Mouse (Mus musculus) cerebellum, postnatal 10 days (tissue): ENCODE measurements around the gene Mcm10.

Experiments
- DNase-seq, 2 experiments: peaks; one replicate each; pipeline ENCODE4 v3.0.0; 2021; ENCODE audit warnings: mixed read lengths in 2 of 2

The Mcm10 gene

DNA sequence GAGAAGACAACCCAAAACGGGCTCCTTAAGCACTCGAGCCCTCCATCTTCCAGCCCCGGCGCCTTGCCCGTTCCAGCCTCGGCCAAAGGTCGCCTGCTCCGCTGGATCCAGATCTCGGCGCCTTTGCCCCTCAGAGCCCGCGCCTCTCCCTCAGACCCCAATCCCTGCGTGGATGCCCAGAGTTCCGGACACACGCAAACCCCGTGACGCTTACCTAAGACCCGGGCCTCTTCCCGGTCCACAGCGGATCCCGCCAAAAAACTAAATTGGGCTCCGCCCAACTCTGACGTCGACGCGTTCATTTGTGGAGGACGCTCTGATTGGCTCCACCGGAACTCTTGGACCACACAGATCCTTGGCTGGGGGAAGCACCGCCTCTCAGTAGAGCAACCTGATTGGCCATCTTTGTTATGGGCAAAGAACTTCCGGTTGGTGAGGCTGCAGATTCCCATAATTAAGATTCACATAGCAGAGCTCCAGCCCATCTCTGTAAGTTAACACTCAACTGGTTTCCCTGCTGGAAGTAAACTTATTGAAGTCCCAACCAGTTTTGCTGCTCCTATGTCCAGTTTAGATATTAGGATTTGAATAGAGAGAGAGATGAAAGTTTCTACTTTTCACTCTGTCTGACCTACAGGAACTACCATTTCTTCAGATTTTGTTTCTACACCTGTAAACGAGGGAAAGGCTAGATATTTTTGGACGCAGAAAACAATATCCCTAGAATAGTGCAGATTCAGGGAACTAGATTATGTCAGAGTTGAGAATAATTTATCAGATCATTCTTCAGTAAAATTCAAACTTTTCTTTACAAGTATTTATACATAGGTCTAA is at the start of gene Mcm10:
Gene Mcm10, minus strand, starts transcription at position 301 of the 834 bp plus-strand sequence.
- DNase-seq, result peak; percentile 97 to 98

DNA sequence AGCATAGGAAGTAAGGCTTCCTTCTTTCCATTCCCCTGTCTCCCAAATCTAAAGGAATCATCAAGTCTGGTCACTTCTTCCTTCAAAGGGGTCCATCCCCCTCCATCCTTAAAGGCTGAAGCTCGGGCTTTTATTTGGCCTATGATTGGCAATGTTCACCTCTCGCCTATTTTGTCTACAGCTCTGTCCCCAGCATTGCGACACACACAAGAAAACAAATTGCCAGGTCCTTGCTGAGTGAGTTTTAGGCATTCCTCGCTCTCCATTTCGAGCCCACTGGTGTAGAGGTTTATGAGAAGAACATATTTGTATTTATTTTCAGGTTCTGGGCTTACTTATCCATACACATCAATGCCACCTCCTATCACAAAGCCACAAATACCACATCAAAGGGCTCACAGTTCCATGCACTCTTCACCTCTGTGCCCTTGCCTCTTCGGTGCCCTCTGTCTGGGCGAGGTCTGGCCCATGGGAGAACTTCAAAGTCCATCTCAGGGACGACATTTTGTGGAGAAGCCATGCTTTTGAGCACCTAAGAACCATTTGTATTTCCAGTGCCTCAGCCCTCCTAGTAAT is 48.6 kb upstream of the Mcm10 start:
- DNase-seq, result no peak

DNA sequence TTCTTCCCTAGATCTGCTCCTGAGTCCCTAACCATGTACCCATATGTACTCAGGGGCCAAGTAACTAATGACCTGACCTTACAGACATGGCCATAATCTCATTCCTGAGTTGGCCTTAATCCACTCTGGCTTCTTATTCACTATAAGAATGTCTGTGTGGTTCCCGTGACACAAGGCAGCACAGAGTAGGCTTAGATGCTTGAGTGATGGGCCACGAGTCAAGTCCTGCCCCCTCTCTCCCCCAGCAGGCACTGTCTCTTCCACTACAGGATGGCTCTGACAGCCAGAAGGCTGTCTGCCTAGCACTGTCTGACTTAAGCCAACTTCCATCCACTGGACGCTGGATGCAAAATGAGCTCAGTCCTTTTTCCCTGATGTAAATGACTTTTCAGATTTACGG is 47.4 kb upstream of the Mcm10 start:
- peak; percentile 66 to 76 for DNase-seq

DNA sequence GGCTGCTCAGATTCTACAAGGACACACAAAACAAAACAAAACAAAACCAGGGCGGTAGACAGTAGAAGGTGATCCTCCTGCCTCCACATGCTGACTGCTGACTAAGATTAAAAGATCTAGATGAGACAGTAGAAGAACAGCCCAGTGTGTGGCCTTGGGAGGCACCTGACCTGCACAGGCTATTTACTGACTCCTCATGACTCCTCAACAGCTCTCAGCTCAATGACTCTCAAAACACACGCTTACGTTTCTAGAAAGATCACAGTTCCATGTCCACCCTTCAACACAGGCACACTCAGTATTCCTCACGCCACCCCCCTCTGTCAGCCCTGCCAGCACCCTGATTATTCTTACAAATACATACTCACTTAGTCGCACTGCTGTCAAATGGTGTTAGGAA is 45.8 kb upstream of the Mcm10 start:
- no peak for DNase-seq

DNA sequence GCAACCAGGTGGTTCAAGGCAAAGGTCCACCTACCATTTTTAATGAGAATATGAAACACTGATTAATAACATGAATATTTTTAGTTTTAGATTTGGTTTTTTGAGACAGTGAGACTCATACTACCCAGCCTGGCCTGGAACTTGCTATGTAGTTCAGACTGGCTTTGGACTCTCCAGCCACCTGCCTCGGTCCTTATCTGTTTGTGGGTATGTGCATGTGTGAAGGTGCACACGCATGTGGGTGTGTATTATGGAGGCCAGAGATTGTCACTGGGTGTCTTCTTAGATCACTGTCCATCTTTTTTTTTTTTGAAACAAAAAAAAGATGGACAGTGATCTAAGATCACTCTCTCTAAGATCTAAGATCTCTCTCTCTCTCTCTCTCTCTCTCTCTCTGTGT is 38.0 kb upstream of the Mcm10 start:
- DNase-seq, result no peak

DNA sequence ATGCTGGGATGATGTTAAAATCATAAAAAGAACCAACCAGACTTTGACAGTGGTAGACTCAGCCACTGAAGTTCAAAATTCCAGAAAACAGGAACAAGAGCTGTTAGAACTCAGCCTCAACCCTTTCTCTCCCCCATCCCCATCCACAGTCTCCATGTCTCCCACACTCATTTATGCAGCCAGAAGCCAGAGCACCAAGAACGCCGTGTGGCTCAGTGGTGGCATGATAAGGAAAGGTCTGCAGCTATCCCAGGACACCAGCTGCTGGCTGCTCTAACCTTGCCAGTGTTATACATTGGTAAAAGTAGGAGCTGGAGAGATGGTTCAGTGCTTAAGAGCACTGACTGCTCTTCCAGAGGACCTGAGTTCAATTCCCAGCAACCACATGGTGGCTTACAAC is 34.4 kb upstream of the Mcm10 start:
- DNase-seq, result no peak

DNA sequence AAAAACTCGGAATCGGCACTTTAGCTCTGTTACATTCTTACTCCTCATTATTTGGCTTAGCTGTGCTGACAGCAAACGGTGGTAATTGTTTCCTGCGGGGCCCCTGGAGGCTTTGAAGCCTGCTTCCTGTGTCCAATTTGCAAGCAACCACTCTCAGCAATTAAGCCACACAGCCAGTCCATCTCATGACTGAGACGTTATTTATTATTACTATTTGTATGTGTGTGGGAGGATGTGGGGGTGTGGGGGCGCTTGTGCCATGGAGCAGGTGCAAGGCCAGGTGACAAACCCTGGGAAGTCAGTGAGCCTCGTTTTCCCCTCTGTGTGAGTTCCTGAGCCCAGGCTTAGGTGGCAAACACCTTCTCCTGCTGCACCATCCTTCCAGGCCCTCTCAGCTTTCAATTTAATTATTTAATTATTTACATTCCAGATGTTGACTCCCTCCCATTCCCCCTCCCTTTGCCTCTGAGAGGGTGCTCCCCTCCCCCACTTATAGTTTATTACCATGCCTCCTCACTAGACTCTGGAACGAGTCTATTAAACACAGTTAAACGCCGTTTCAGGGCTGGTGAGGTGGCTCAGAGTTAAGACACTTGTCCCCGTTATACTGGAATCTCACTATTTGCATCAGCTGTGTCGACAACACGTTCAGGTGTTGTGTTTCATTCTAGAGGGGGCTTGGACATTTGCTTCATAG is 32.8 kb upstream of the Mcm10 start:
- DNase-seq, result no peak

DNA sequence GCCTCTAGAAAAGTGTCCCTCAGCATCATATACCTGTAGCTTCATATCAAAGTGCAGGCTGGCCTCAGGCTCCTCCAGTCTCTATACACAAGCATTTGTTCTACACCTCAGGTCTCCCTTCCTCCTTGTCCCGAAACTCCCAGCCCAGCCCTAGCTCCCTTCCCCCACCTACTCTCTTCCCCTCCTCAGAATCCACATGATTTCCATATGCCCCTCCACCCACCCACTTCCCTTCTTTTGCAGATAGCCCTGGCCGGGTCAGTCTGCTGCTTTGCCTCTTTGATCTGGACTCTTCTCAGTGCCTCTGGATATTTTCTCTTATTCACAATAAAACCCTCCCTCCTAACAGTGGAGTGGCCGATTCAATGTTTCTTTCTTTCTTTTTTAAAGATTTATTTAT is 31.7 kb upstream of the Mcm10 start:
- no peak for DNase-seq

DNA sequence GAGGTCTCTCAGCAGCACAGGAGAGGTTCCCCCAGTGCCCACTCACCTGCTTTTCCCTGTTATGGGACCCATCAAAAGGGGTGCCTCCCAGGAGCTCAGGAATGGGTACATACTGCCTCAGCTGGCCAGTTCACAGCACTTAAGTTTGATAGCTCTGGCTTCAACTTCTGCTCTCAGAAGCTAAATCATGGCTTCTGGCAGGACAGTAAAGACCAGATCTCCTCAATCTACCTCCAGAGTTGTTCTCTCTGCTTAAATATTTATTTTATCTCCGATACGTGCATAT is 30.8 kb upstream of the Mcm10 start:
- DNase-seq, result no peak

DNA sequence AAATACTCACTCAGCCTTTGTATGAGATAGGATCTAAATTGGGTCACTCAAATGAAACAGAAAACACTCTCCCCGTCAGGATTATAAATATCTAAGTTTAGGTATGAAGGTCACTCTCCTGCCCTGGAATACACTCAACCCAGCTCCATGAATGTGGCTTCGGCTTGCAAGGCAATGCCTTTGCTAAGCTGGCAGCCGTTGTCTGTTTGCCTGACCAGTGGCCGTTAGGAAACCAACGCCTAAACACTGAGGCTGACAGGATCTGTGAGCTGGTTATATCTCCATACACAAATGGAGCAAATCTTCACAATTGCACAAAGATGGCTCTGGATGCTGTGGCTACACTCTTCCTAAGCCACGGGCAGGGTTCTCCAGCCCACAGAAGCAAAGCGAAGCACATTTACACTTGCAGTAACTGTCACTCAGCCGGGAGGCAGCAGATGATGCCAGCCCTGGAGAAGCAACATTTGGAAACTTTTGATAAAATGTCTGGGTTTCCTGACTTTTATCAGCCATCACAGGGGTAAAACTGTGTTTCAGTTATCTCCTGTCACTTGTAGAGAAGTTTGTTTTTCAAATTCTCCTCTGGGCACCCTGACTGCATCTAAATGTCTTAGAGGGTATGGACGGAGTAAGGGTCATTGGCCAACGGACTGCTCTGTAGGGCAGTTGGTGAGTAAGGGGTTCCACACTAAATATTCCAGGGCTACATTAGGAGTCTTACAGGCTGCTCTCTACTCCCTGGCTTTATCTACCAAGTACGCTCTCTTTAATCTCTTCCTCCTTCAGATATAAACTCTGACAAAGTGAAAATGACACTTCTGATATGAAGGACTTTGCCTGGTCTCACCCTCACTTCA is 30.3 kb upstream of the Mcm10 start:
- no peak for DNase-seq

DNA sequence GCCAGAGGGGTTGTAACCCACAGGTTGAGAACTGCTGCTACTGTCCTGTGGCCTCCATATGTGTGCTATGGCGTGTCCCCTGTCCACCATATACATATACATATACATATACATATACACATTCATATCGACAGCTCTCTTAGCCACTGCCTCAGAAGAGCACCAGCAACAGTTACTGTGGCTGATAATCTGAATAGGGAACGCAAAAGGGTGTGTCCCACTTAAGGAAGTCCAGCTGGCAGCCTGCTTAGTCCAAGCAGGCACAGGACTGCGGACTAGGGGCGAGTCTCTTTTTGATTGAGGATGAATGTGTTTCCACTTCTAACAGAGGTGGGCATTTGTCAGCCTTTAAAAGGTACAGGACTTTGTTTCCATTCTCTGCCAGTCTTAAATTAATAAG is 29.3 kb upstream of the Mcm10 start:
- DNase-seq, result no peak

DNA sequence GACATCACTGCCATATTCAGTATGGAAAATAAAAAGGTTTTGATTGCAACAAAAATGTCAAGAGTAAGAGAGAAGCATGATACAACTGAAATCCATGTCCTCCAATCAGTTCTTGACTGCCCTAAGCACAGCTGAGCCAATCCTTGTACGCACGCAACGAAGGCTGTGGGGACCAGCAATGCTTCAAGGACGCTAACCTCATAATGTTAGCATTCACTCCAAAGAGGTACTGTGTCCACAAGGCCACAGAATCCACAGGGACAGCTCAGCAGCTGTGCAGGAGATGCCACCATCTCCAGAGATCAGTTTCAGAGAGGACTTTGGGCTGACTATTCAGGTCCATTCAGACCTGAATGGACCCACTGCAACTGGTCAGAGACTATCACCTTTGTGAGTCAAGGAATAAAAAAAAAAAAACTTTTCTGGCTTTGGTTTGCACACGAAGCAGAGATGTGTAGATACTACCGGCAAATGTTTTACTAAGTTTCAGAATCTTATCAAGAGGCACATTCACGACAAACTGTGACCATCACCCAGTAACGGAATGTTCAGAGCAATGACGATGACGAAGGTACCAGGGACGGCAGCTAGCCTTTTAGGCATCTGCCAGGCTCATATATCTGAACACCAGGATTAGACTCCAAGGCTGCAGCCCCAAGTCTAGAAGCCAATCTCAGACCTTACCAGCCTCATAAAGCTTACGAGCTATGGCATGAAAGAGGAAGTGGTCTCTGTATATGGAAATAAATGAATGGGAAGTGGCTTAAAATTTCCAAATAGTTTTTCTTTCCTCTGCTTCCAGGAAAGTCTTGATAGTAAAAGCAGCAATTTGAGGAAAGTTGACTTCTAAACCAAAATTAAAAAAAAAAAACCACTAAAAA is 27.9 kb upstream of the Mcm10 start:
- no peak for DNase-seq

DNA sequence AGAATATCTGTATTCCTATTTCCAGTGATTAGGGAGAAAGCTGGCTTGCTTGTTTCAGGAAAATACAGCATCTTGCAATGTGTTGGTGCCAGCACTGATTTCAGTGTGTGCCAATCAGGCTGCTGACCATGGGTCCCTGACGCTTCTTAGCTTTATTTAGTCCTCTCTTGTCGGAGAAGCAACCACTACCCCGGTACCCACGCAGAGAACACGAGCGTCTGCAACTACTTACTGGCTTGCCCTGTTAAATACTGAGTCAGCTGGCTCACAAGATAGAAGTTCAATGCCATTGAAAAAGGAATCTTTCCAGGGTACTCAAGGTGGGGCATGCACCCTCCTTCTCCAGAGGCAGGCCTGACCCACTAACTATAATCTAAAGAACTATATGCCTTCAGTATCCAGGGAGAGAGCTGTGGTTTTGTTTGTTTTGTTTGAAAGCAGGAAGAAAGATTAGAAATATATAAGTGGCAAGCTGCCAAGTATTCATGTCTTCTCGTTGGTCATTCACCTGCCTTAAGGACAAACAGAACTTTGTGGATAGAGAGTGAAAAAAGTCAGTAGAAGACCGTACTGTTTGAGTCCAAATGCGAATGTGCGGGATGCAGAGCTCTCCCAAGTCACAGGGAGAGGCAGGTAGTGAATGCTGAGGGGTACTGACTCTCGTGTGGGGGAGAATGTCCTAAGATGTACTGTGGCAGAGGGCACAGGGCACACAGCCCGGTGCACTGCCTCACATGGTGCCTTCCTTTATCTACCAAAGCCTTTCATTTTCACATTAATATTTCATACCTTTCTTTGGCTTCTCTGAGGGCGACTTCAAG is 27.0 kb upstream of the Mcm10 start:
- peak; percentile 58 to 63 for DNase-seq

DNA sequence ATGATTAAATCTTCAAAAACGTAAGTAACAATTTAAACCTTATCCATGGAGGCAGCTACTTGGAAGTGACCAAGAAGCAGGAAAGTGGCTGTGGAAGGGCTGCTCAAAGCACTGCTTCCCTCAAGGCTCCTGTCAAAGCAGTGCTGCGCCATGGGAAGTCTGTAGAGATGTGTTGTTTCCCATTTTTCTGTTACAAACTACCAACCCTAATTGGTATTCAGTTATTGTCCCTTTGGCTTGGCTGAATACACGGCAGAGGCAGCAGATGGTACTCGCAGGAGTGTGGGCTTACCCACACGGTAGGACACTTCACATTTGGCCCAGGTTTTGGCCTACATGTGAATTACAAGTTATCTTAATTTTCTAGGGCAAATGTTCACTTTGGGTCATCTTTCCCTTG is 25.7 kb upstream of the Mcm10 start:
- peak; percentile 84 to 88 for DNase-seq

DNA sequence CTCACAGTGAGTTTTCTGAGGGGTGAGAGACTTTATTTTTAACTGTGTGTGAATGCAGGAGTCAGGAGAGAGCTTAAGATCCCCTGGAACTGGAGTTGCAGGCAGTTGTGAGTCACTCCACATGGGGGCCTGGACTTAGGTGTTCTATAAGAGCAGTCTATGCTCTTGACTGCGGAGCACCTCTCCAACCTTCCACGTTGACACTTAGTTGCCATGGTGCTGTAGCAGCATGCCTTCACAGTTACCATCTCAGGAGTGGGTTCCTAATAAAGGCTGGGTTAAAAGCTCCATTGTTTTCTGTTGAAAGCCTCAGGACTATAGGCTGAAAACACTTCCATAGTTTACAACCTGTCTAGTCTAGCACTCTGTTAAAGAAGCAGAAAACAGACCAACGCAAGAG is 24.8 kb upstream of the Mcm10 start:
- no peak for DNase-seq

DNA sequence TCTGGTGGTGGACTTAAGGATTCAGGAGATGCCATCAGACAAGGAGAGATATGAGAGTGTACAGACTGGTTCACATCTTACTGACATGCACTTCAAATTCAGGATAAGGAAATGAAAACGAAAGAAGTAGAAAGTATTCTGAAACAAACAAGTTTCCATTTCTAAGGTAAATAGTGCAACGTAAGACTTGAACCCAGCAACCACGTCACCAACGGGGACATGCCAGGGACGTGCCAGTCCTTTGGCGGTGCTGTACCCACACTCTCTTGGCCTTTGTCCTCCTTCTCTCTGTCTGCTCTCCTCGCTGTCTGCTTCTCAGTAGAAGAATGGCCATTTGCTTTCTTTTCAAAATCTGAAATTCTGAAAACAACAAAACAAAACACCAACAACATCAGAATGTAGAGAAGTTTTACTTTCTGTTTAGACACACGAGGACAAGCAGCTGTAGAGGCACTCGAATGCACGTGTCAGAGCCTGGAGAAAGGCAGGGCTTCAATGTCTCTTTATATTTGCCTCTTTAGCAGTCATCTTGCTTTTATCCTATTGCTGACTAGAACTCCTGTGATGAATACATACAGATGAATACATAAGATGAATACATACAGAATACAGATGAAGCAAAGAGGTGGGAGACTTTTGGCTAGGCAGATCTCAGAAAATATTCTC is 24.0 kb upstream of the Mcm10 start:
- DNase-seq, result no peak

DNA sequence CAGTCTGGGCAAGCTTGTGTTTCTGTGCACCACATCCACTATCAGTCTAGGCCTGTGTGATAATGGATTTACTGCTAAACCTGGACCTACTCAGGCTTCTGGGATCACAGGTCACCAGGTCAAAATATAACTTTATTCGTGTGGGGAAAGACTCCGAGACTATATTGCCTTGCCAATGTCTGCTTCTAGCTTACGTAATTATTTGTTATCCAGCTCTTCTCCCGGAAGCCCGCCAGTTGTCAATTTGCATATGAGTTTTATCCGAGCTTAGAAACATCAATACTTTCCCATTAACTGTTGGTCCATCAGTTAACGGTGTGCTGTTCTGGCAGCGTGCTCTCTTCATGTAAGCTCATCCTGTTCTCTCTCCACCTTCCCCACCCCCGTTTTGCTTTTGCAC is 22.6 kb upstream of the Mcm10 start:
- no peak for DNase-seq

DNA sequence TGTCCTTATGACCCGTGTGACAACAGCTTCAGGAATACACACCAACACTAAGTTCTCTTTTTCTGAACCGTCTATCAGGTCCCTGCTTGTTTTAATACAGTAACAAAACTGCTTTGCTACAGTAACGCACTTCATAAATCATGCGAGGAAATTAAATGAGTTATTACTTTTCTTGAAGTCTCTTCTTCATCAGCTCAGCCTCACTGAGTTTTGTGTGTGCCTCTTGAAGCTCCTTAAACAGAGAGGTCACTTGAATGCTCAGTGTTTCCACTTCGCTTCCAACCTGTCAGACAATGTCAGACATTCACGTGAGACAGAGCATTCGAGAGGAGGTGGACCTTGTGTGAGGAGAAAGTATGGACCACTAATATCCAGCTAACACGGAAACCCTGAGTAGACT is 22.2 kb upstream of the Mcm10 start:
- DNase-seq, result no peak

DNA sequence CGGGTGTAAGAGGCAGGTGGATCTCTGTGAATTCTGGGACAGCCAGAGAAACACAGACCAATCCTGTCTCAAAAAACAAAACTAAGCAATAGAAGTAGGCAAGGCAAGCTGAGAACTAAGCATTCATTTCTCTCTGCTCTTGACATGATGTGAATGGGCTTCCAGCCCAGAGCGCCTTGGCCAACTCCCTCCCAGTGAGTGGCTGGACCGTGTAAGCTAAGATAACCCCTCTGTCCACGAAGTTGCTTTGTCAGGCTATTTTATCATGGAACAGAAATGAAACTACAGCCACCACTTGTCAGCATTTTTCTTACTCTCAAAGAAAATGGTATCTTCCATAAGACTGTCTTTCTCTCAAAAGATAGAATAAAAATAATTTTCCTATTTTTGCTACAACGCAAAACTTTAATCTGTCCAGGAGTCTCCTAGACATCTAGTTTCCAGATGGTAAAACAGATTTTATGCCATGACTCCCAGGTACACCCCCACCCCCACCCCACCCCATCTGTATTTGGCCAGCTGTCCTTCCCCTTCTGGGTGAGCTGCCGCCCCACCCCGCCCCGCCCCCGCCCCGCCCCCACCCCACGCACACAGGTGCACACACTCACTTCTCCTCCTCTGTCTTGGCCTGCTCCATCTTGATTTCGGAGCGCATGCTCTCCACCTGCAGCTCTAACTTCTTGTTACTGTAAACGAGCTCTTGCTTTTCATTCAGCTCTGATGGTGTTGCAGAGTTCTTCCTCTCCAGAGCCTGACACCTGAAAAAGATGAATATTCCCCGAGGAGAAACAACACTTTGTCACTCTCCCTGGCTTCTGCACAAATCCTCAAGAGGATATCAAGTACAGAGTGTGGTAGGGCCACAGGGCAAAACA is 21.2 kb upstream of the Mcm10 start:
- peak; percentile 56 to 67 for DNase-seq

DNA sequence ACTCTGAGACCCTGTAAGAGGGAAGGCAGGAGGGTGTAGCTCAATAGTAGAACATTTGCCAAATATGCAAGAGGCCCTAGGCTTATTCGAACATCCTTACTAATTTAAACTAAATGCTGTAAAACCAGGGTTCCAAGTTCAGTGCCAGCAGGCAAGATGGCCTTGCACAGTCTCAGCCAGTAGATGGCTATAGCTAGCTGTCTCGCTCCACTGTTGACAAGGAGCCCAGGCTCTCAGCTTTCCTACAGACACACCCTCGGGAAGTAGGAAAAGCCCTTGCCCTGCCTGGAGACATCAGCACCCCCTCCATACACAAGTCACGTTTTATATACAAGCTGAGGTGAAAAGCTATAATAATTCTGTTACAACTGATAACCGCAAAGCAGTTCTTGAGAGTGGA is 20.1 kb upstream of the Mcm10 start:
- peak in 1 of 2 experiments; percentile 50 for DNase-seq
